Mouse (Mus musculus) yolk sac, embryonic 10.5 days (tissue): Measurements from ENCODE around the gene Tom1l2.

Experiments used
- DNase-seq: peaks from one replicate; pipeline ENCODE4 v3.0.0-alpha.2; 2017; ENCODE audit warnings: low spot score

The Tom1l2 gene

DNA sequence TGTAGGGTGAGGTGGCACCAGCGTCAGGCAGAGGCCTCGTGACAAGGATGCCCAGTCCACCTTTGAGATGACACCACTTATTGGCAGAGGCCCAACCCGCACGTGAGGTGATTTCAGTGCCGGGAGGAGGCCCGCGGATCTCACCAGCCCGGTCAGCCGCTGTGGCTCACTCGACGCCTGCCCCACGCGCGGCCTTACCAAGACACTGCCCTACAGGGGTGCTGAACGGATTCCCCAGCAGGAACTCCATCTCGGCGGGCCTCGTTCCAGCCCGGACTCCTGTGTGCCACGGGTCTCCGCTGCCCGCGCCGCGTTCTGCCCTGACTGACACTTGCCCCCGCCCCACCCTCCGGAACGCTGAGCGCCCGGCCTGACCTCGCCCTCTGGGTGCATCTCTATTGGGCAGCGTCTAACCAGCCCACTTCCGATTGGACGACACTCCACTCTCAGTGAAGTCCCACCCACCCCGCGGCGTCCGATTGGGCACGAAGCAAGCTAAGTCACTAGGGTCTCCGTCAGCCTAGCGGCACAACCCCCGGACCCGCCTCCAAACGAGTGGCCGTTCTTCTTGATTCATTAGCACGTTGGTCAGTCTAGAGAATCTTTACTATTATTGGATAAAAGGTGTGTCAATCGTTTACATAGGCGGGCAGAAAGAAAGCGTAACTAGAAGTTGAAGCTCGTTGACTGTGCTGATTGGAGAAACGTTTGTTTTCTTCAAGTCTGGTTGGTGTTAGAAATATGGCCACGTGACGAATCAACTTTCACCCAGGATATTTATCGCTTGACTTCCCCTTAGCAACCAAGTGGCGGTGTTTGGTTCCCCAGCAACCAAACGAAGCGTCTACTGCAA is at the start of gene Tom1l2, which contains the start of gene Drc3:
Gene Tom1l2, minus strand, starts transcription at position 347 of the 853 bp plus-strand sequence.
Gene Drc3, plus strand, starts transcription at position 771 of the 853 bp plus-strand sequence.
- peak; percentile 100 for DNase-seq

GRCm38 (mm10) chr11:60397172-60397571 is 44.5 kb upstream of the Tom1l2 start:
- no peak for DNase-seq

DNA sequence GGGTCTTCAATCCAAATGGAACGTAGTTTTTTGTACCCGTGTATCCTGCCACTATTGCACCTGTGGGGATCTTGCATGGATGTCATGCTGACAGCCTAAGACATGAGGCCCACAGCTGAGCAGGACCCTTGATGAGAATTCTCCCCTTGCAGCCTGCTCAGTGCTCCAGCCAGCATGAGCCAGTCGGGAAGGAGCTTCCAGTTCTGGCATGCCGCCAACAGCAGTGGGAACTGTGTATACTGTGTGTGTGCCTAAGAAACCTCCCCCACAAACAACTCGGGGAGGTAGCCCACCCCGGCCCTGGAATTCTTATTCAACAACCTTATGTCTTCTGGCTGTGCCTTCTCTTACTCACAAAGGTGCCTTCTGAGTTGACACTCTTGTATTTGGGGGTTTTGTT is 43.8 kb upstream of the Tom1l2 start:
- DNase-seq: no peak

GRCm38 (mm10) chr11:60391346-60391745 is 38.6 kb upstream of the Tom1l2 start:
- no peak for DNase-seq

GRCm38 (mm10) chr11:60387944-60388343 is 35.2 kb upstream of the Tom1l2 start:
- no peak for DNase-seq

DNA sequence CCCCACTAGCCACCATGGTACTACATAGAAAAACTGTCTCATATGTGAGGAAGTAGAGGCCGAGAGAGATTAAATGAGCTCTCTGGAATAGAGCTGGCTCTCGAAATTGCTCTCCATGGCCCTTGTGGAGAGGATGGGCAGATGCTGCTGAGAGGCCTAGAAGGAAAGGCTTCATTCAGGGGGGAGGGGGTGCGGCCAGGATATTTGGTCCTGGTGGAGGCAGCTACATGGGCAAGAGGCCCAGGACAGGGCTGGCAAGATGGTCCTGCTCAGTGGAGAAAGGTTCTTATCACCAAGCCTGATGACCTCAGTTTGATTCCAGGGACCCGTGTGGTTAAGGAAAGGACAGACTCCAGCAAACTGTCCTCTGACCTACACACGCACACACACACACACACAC is 33.2 kb upstream of the Tom1l2 start:
- no peak for DNase-seq

GRCm38 (mm10) chr11:60384762-60385421 is 32.2 kb upstream of the Tom1l2 start:
- DNase-seq: no peak

- no peak for DNase-seq
Measured at GRCm38 (mm10) chr11:60383518-60383917, 30.8 kb upstream of the Tom1l2 start.

DNA sequence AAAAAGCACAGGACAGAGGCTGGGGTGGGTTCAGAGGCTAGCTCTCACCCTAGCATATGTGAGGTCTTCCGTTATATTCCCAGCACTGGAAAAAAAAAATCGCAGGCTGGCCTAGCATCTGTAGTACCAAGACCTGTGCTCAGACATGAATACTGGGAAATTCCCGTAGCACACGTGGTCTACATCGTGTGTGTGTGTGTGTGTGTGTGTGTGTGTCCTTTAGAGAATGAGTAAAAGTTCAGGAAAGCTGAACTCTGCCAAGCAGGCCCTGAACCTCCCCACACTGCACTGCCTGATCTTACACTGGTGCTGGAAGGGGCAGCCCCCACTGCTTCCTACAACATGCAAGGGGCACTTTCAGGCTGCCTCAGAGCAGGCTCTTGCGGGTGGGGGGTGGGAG is 21.8 kb upstream of the Tom1l2 start:
- DNase-seq: no peak

DNA sequence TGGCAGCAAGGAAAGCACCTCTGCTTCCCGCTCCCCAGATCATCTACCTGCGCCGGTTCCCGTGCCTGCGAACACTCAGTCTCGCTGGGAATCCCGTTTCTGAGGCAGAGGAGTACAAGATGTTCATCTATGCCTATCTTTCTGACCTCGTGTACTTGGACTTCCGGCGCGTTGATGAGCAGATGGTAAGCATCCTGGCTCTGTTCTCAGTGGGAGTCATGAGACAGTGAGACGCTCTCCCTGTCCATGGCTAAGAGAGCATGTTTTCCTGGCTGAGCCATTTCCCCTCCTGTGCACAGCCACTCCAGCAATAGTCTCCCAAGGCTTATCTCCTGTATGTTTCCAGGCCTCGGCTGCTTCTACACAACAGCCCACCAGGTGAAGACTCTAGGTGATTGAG is 17.7 kb upstream of the Tom1l2 start:
- DNase-seq: no peak

DNA sequence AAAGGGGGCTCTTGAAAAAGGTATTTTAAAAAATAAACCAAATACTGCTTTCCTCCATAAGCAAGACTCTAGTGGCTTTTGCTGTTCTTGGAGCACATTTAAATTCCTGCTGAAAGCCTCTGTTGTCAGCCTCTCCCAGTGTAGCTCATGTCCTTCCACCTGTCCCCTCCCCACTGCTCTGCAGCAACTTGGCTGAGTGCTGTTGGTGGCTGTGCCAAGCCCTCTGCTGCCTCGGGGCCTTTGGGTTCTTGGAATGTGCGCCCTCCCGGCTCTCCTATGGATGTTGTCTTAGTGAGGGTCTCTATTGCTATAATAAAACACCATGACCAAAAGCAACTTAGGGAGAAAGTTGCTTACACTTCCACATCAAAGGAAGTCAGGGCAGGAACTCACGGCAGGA is 16.7 kb upstream of the Tom1l2 start:
- DNase-seq: no peak

- no peak for DNase-seq
Measured at GRCm38 (mm10) chr11:60368909-60369308, 16.2 kb upstream of the Tom1l2 start.

- DNase-seq: no peak
Measured at GRCm38 (mm10) chr11:60367256-60367655, 14.6 kb upstream of the Tom1l2 start.

GRCm38 (mm10) chr11:60366239-60367019 is 13.7 kb upstream of the Tom1l2 start:
- peak; percentile 24 for DNase-seq

DNA sequence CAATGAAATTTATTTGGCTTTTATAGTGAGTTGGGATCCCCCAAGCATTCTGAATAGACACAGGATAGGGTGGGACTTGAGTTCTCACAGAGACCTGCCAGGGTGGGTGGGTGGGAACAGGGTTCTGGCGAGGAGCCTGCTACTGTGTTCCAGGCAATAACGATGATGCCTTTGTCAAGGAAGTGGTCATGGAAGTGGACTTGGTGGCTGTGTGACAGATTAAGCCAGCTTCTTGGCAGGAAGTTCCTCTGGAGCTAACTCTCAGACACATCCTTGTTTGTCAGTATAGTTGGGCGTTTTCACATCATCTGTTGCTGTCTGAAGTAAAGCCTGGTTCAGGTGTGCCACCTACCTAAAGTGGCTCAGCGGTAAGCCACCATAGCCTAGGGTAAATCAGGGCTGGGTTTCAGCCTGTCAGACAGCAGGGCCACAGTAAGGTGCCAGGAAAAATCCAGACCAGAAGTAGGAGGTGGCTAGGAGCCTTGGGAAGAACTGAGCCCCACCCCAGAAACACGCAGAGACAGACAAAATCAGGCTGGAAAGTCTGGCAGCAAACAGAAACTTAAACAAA is 8.0 kb upstream of the Tom1l2 start:
- DNase-seq: no peak

DNA sequence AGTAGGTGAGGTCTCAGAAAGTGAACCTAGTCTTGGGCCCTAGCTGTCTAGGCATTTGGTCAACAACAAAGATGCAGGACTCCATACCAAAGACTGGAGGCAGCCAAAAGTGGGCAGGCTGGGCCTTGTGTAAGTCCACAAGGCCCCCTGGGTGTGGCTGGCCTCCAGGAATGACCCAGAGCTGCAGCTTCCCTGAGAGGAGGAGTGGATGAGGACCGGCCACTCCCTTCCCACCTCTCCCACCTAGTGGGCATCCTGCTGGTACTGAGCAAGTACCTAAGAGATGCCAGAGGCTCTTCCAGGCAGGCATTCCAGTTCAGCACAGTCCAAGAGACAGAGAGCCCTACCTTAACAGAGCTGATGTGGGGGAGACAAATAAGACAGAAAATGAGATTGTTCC is 7.2 kb upstream of the Tom1l2 start:
- no peak for DNase-seq

GRCm38 (mm10) chr11:60359138-60359537 is 6.4 kb upstream of the Tom1l2 start:
- no peak for DNase-seq

DNA sequence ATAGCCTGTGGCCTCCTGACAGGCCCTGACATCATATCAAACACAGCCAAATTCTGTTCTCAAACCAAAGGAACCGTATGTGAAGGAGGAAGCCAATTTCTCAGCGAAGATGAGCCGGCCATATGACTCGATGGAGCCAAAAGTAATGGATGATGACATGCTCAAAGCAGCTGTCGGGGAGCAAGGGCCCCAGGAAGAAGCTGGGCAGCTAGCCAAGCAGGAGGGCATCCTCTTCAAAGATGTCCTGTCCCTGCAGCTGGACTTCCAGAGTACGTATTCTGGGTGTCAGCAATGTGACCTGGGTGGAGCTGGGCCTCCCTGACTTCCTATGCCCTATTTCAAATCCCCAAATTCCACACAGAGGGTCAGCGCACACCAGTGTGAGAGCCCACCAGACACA is 5.8 kb upstream of the Tom1l2 start:
- no peak for DNase-seq

- DNase-seq: no peak
Measured at GRCm38 (mm10) chr11:60357116-60357515, 4.4 kb upstream of the Tom1l2 start.

GRCm38 (mm10) chr11:60355952-60356351 is 3.2 kb upstream of the Tom1l2 start:
- peak; percentile 52 for DNase-seq

DNA sequence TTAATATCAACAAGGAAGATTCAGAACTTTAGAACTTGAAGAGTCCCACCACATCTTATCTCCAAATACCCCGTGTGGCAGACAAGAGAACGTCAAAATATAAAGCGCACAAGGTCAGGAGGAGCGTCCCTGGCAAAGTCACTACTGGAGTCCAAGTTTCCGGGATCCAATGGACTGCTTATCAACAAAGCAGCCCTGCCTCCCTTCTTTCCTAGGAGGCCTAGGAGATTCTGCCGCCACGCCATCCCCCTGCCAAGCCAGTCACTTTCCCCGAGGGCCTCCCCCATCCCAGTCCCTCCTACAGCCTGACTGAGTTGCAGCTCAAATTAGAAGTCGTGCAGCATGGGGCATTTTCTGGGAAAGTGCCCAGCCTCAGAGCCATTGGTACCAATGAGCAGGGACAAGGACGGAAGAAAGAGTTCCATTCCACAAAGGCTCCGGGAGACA is 757 bp downstream of the Tom1l2 start:
- DNase-seq: no peak

GRCm38 (mm10) chr11:60351388-60351787 is 1.3 kb downstream of the Tom1l2 start:
- no peak for DNase-seq
